Mouse (Mus musculus) adrenal gland, adult 18-20 months (tissue): ENCODE data around the gene Hnrnpd. TPM values are rescaled to one million over a fixed set of nuclear protein-coding genes. Genes with fewer than 3 reads are reported as not detected.

Experiments used
- DNase-seq, 2 experiments: peaks; one replicate each; pipeline ENCODE4 v3.0.0; 2021 to 2022; ENCODE audit warnings: low spot score in 2 of 2
- long read RNA-seq, 2 experiments: library from polyadenylated mRNA; stranded (forward); transcript quantifications; one replicate each; pipeline ENCODE4 v2.0.0; 2021
- total RNA-seq, 2 experiments: library from RNA; stranded (reverse); gene quantifications; 1 replicate in 1 of 2; 2 replicates in 1 of 2; pipeline ENCODE4 v1.2.3; 2021

Hnrnpd gene
- 10 to 100 TPM; 82.5 to 88.8 TPM for total RNA-seq
- long read RNA-seq, experiment 1, full-length matches to known transcripts, result 35 of 48 reads
- long read RNA-seq, experiment 1, partial matches to known transcripts, result 8 of 48 reads
- long read RNA-seq, experiment 1, other reads (novel, unspliced or antisense), result 5 of 48 reads
- long read RNA-seq, experiment 2, full-length matches to known transcripts, result 140 of 177 reads
- long read RNA-seq, experiment 2, partial matches to known transcripts, result 19 of 177 reads
- long read RNA-seq, experiment 2, other reads (novel, unspliced or antisense), result 18 of 177 reads

DNA sequence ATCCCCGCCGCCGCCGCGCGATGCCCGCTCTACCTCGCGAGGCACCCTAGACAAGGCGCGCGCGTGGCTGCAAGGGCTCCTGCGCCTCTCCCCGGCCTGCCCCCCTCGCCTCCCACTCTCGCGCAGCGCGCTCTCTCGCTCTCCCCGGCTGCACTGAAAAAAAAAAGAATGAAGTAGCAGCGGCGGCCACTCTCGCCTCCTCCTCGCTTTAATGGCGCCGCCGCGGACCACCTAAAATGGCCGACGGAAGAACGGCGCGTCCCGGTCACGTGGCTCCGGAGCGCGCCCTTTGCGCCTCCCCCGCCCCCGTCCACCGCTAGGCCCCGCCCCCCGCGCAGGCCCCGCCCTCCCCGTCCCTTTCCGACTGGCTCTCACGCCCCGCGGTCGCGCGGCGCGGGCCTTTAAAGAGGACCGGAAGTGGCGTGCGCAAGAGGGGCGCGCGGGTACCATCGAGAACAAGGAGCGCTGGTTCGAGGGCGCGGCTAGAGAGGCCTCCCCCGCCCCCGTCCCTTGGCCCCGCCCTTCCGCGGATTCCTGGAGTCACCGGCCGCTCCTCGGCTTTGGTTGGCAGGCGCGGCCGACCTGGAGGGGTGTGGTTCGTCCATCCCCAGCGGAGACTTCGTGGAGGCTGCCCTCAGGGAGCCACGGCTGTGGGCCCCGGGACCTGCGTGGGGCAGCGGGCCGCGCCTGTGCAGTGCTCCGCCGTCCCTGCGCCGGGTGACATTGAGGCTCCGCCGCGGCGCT lies at the start of gene Hnrnpd, which contains the start of gene 4930524J08Rik:
Hnrnpd (minus strand) TSS at position 240 of the 744 bp plus-strand sequence.
4930524J08Rik (plus strand) TSS at position 363 of the 744 bp plus-strand sequence.
- peak; percentile 85 to 87 for DNase-seq

DNA sequence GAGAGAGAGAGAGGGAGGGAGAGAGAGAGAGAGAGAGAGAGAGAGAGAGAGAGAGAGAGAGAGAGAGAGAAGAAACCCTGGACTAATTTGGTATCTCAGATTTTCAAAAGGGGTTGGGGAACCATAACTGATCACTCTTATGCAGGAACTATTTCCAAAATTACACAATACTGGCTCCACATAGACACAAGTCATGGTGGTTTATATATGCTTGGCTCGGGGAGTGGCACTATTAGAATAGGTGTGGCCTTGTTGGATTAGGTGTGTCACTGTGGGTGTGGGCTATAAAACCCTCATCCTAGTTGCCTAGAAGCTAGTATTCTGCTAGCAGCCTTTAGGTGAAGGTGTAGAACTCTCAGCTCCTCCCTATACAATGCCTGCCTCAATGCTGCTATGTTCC lies 46.1 kb upstream of the Hnrnpd start:
- DNase-seq, result no peak

DNA sequence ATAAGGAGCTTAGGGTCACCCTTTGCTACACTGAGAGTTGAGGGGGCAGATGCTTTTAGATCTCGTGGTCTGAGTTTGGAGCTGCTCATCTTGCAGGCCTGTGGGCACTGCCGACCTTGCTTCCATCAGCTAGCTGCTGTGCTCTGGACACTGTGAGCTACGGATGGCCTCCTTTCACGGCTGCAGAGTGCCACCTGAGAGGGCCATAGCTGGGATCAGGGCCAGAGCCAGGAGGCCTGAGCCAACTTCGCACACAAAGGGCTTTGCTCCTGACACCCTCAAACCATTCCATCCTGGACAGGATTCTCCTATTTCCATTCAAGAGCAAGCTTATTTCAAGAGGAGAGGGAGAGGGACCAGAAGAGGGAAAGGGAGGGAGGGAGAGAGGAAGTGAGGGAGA lies 45.7 kb upstream of the Hnrnpd start:
- DNase-seq, result no peak

DNA sequence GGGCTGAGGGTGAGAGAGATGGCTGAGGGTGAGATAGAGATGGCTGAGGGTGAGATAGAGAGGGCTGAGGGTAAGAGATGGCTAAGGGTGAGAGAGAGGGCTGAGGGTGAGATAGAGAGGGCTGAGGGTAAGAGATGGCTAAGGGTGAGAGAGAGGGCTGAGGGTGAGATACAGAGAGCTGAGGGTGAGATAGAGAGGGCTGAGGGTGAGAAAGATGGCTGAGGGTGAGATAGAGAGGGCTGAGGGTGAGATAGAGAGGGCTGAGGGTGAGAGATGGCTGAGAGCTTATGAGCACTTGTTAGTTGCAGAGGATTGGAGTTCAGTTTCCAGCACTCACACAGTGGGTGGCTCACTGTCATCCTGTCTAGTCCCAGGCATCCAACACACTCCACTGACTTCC lies 41.4 kb upstream of the Hnrnpd start:
- no peak for DNase-seq

DNA sequence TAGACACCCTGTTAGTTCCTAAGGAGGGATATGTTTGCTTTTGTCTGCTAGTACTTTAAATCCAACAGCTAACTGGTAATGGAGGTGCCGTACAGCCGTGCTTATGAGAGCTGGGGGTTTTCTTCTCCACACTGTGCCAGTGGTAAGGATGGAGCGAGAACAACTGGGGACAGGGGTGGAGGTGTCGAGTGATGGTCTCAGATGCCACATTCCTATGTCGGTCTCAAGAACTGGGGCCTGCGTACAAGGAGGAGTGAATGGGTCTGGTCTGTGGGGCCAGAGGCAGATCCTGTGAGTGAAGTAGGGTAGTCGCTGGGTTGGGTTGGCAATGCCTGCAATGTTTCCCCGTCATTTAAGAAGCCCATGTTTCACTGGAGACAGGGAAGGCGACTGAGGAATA lies 33.9 kb upstream of the Hnrnpd start:
- DNase-seq, result no peak

DNA sequence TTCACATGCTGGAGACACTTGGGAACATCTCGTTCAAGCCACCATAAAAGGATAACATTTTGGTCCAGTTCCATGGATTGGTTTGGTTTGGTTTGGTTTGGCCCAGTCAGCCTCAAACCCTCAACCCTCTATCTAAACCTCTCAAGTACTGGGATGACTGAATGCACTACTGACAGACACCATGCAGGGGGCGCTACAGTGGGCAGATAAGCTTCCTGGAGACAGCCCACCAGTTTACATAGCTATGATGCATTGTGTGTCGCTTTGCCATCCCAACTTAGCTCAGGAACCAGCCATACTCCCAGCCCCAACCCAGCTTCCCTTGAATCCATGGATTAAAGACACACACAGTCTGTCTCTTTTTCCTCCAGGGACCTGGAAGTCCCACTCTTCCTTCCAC lies 29.7 kb upstream of the Hnrnpd start:
- DNase-seq, result no peak

DNA sequence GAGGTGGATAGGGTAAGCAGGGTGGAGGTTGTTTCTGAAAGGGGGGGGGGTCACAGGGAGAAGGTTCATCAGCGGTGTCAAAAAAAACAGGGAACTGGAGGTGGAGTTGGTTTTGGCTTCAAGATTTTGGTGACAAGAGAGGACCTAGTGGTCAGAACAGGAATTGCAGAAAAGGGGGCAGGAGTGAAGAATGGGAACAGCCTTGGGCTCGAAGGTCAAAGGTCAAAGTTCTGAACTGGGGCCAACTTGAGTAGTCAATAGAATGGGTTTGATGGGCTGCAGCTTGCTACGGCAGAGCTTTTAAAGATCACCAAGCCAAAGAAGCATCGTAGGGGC lies 28.3 kb upstream of the Hnrnpd start:
- no peak for DNase-seq

DNA sequence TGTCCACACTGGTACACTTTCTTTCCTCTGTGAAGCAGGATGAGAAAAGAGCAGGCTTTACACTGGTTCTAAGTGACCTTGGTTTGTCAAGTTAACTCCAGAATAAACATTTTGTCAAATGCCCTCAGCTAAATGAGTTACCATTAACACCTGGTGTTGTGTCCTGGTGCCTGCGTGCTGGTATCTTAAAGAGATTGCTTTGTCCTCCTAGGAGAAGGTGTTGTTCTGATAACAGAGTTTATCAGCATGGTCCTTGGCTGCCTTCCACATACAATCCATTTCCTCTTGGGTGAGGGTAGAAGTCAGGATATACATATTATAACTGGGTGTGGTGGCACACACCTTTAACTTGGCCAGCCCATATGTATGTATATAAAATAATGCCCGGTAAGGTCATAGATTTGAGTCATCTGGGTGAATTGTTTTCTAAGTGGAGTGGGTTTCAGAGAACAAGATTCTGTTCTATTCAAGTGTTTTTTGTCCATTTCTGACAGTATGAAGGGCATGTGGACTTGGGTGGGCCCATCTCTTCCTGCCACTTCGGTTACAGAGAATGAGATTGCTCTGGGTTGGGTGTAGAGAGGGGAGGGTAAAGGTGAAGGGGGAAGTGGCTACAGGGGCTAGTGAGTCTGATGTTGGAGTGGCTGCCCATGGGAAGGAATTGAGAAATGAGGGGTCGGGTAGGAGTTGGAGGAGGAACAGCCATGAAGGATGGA lies 27.7 kb upstream of the Hnrnpd start:
- DNase-seq, result no peak

DNA sequence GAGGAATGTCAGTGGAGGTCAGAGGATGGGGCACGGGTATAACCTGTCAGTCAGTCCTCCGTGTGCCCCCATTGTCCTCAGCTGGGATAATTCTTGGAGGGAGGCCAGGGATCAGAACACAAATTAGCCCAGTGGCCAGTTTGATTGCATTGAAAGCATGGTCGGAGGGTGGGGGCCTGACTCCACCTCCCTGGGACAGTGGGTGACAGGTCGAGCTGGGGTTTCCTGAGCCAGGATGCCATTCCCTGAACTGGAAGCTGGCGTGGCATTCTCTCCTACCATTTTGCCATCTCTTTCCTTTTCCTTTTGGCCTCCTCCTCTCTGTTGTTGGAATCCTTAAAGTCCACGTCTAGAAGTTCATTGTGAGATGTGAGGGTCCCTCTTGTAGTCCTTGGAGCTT lies 27.2 kb upstream of the Hnrnpd start:
- no peak for DNase-seq

DNA sequence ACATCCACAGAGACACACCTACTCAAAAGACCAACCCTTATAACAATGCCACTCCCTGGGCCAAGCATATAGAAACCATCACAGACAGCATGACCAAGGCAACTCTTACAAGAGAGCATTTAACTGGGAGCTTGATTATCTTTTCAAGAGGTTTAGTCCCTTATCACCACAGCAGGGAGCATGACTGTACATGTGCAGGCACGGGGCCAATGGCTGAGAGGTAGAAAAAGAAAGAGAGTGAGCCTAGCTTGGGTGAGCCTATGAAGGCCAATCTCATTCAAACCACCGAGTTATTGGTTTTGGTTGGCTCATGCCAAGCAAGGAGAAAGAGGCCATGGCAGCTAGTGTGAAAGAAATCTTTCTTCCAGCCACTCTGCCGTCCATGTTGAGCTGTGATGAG lies 26.7 kb upstream of the Hnrnpd start:
- no peak for DNase-seq

DNA sequence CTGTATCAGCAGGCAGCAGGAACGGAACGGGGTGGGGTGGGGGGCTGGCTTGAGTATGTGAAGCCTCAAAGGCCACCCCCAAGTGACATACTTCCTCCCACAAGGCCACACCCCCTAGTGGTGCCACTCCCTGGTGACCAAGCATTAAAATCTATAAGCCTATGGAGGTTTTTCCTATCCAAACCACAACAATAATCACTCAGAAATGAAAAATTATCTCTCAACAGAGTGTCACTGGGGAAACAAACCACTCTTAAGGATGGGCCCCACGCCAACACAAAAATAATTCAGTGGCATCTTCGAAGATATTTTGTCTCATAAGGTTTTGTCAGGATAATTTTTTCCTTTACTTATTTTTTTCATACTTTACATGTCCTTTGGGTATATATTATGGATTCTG lies 25.2 kb upstream of the Hnrnpd start:
- DNase-seq, result no peak

DNA sequence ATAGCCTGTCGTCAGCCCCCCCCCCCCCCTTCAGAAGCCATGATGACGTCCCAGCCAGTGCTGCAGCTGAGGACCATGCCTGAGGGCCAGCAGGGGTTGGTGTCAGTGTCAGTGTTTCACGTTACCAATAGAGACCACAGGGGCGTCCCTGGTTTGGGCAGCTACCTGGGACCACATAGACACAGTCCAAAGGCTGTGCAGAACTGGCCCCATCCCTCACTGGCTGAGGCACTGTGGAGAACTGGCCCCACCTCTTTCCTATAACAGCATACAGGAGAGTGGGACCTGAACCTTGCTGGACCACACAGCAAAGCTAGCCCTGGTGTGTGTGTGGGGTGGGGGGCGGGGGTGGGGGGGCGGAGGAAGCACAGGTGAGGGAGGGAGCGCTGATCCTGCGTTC lies 21.8 kb upstream of the Hnrnpd start:
- DNase-seq, result no peak

DNA sequence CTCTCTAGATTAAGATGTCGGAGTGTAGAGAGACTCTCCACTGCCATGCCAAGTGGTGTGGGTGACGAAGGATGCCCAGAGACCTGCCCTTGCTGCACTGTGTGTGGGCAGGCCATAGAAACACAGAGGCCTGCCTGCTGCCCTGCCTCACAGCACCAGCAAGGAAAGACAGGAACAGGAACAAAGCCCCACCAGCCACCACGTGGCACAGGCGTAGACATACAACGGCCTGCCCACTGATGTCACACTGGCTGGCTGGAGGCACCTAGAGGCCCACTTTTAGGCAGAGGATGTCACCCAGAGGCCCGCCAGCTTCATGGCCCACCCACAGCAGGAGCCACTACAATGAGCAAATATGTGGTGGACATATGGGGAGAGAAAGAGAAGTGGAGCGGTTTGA lies 21.3 kb upstream of the Hnrnpd start:
- no peak for DNase-seq

DNA sequence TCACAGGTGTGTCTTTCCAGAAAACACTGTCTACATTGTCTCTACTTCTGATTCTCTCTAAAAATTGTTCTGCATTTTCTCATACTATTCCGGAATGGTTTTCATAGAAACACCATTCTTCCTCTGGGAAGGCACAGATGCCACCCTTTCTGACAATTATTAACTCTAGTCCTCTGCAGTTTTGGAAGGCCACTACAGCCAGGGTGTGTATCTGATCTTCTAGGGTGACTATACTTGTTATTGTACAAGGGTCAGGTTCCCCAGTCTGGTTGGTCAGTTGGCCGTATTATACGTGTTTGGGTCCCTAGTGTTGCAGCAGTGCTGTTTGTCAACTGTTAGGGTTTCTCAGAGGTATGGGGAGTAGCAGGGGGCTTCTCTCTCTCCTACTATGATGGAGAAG lies 15.9 kb upstream of the Hnrnpd start:
- no peak for DNase-seq

DNA sequence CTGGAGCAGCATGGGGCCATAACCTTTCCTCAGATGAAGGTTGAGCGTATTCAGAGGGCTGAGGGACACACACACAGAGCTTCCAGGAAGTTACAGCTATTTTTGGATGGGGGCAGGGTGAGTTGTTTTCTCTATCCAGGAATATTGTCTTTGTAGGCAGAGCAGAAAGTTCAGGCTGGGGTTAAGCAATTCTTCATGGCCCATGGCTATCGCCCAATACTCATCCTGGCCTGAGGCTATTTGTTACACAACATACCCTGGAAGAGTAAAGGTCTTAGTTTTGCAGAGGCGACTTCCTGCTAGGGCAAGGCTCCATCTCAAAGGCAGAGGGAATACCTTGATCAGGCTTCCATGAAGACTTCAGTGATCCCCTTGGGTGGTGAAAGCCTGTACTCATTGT lies 15.4 kb upstream of the Hnrnpd start:
- no peak for DNase-seq

DNA sequence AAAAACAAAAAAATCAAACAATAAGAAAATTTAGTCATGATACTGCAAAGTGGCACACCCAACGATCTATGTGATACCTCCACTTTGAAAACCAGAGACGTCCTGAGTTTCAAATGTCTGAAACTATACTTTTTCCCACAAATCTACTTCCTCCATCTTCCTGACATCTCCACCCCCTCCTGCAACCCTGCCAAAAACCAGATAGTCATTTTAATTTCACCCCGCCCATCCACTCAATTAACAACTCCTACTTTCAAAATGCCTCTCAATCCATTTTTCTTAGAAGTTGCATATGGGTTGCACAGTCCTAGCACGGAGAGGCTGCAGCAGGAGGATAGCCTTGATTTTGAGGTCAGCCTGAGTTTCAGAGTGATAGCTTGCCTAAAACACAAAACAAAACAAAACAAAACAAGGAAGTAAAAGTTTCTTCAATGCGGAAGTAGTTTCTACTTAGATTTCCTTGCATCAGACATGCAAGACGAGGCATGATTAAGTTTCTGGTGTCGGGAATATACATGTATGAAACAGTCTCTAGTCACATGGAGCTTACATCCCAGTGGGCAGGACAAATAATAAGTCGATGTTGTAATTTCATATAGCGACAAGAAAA lies 4.8 kb upstream of the Hnrnpd start:
- DNase-seq, result no peak

DNA sequence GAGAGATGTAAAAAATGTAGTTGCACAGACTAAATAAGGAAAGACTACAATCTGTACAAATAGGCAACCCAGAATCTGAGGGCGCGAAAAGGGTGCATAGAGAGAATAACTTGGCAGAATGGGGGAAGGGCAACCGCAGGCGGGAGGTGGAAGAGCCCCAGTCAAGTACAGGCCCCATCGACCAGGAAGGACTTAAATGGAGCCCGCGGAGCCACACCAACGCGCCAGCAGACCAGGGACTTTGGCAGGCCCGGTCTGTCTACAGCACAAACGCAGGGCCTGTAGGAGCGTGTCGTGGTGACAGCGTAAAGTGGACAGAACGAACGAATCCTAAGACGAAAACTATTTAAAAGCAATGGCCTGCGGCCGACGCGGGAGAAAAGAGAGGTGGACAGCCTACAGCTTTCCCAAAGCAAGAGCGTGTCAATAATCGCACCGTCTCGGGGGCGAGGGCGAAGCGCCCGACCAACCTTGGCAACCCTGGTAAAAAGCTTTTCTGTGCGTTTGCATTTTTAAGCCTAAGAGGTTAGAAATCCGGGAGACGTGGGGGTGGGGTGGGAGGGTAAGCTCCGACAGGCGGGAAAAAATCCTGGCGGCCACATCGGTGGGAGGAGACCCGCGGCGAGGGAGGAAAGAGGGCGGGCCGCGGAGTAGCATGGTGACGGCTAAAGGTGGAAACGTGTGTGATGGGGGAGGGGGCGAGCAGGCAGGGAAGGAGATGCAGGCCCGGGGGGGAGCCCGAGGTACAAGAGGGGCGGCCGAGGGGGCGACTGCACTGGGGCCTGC lies 1.0 kb downstream of the Hnrnpd start:
- DNase-seq, result peak; percentile 68 to 74

DNA sequence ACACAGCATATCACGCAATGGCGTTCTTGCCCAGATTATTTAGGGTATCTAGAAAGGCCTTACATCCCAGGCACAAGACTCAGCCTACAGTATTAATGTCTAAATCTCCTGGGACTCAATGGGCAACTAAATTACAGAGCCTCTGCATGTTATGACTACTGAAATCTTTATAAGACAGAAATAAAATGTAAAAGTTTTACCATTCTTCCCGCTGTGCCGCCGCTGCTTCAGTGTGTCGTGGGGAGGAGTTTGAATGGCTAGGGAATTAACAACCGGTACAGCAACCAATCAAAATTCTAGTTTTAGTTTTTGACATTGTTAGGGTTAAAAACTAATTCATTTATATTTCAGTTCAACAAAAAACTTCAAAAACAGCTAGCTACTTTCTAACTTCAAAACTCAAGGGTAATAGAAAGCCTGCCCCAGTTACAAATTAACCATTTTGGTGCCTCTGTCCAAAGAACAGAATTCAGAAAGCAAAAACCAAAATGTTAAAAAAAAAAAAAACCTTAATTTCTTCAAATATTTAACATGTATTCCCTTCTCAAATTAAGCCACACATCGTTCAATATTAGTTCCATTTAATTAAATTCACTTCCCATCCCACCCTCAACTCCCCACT lies 2.3 kb downstream of the Hnrnpd start:
- no peak for DNase-seq

DNA sequence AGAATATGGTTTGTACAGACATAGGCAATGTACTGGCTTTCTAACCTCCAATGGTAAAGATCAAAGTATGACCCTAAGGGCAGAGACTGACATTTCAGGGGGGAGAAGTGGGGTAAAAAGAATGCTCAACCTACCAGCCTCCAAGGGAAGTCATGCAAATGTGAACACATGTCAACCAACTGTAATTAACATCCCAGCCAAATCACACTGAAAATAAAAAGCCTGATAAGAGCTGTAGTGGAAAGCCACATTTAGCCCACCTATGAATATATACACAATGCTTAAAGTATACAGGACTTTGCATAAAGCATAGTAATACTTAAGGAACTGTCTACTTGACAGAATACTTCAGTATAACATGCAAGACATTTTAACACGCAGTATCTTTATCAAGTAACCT lies 3.0 kb downstream of the Hnrnpd start:
- no peak for DNase-seq

DNA sequence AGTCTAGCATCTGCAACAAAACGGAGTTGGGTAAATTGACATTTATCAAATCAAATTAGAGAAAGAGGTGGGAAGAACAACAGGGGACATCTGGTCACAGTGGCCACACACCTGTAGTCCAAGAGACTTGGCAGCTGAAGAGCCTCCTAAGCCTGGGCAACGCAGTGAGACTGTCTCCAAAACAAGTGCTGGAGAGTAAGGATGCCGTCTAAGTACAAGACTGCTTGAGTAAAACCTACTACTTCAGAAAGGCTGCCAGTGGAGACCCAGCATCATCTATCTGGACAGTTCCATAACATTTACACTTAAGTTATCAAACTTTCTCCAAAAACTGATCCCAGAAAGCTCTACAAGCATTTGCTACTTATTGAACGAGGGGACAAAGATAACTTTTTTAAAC lies 3.7 kb downstream of the Hnrnpd start:
- DNase-seq, result no peak

DNA sequence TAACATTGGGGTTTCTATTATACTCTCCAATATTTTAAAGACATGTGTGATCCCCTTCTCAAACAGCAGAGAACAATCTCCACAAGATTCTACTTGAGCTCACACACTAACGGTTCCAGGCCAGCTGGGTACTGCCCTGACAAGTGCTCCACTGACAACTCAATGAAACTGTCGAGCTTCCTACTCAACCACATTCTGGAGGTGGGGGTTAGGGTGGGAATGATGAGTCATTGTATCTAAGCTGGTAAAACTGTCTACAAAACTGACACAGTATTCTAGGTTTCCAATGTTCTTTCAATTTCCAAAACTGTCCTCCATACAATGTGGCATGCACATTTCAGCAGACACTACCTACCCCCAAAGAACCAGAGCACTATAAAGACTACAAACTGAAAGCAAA lies 4.8 kb downstream of the Hnrnpd start:
- no peak for DNase-seq
